Mouse (Mus musculus) kidney, embryonic 14.5 days (tissue): ENCODE results near the gene Zfp109. TPM values are rescaled to one million over a fixed set of nuclear protein-coding genes. Genes with fewer than 3 reads are reported as not detected.
A peak's percentile ranks its signal among the peaks of the same experiment; 100 is the strongest.
"Not testable (repeated sequence)": the region's sequence is repeated elsewhere in the genome, so short reads cannot be mapped to it uniquely, and the experiment has no call there.

Source experiments
- ATAC-seq: fragments of 200-750 bp; cut with Nextera tagmentation; 2 replicates; pipeline ENCODE4 v1.8.0; 2017; ENCODE audit warnings: moderate number of reproducible peaks, mild to moderate bottlenecking, moderate TSS enrichment, moderate library complexity; ENCODE audit not compliant: low FRiP score, low TSS enrichment
- H3K27ac ChIP-seq: fragments of 300-500 bp; sonication (generic); 2 replicates; pipeline ENCODE4 v1.5.1; 2014; ENCODE audit warnings: low read depth, mild to moderate bottlenecking, low read length, moderate library complexity, mixed read lengths
- H3K27me3 ChIP-seq: fragments of 300-500 bp; sonication (generic); 2 replicates; pipeline ENCODE4 v1.6.1; 2014; ENCODE audit warnings: mild to moderate bottlenecking, low read length; ENCODE audit not compliant: control insufficient read depth, insufficient read depth
- H3K36me3 ChIP-seq: fragments of 300-500 bp; sonication (generic); 2 replicates; pipeline ENCODE4 v1.6.1; 2014; ENCODE audit warnings: low read length, mixed read lengths; ENCODE audit not compliant: control insufficient read depth, insufficient read depth
- H3K4me1 ChIP-seq: fragments of 300-500 bp; sonication (generic); 2 replicates; pipeline ENCODE4 v1.6.1; 2014; ENCODE audit warnings: low read length, mixed read lengths; ENCODE audit not compliant: control insufficient read depth, insufficient read depth
- H3K4me2 ChIP-seq: fragments of 300-500 bp; sonication (generic); replicated peaks from 2 replicates; pipeline ENCODE4 v1.6.1; 2014; ENCODE audit warnings: low read depth, mild to moderate bottlenecking, low read length
- H3K4me3 ChIP-seq: fragments of 300-500 bp; sonication (generic); 2 replicates; pipeline ENCODE4 v1.5.1; 2014; ENCODE audit warnings: mild to moderate bottlenecking, low read length
- H3K9ac ChIP-seq: fragments of 300-500 bp; sonication (generic); 2 replicates; pipeline ENCODE4 v1.6.1; 2014; ENCODE audit warnings: low read depth, mild to moderate bottlenecking, low read length, moderate library complexity
- H3K9me3 ChIP-seq: fragments of 300-500 bp; sonication (generic); 2 replicates; pipeline ENCODE4 v1.6.1; 2016; ENCODE audit warnings: low read length; ENCODE audit not compliant: control insufficient read depth
- WGBS: fragments of 180-500 bp; shearing (Covaris S2); extraction: QIAGEN DNeasy Blood & Tissue Kit; methylation state at CpG from one replicate; pipeline ENCODE4 v1.1.7; 2014; 5-methylcytosine and 5-hydroxymethylcytosine counted together
- polyA plus RNA-seq: library from polyadenylated mRNA; unstranded; fragments of >200 nt; fragmentation: Nextera tagmentation; extraction: Ambion mirVana; gene quantifications from 2 replicates; pipeline ENCODE4 v1.2.1, GENCODE M21; 2014

Zfp109 gene
- 1.7 and 5.0 TPM in 2 replicates for polyA plus RNA-seq

- peak; percentile 91 for ATAC-seq
- H3K36me3 ChIP-seq, result no peaks in the 10 kb centered on the region
- H3K4me1 ChIP-seq, result no peaks in the 10 kb centered on the region
- H3K4me3 ChIP-seq, result peak within 1 kb of the TSS; percentile 80
- H3K9me3 ChIP-seq, result no peaks in the 10 kb centered on the region
- peak within 1 kb of the TSS; percentile 67 for H3K4me2 ChIP-seq
- H3K27ac ChIP-seq, result no peak within 1 kb of the TSS
- no peaks in the 10 kb centered on the region for H3K27me3 ChIP-seq
- 5% methylated on average over 28 of the region's 28 CpGs for WGBS
- peak within 1 kb of the TSS; percentile 68 for H3K9ac ChIP-seq
These were observed at the start of gene Zfp109 for GRCm38 (mm10) chr7:24237040-24237791. Zfp109 (minus strand) TSS chr7:24237560.

- no peak overlapping the region for H3K4me2 ChIP-seq
- no peaks in the 10 kb centered on the region for H3K4me1 ChIP-seq
- H3K9ac ChIP-seq, result no peak overlapping the region
- no peak overlapping the region for H3K4me3 ChIP-seq
- no peaks in the 10 kb centered on the region for H3K9me3 ChIP-seq
- no peaks in the 10 kb centered on the region for H3K27me3 ChIP-seq
- ATAC-seq, result no peak
- H3K27ac ChIP-seq, result no peak overlapping the region
- whole genome bisulfite sequencing, result 68% methylated on average over 4 of the region's 4 CpGs
- peaks cover 23% of the 10 kb centered on the region for H3K36me3 ChIP-seq
These were observed 49.6 kb upstream of the Zfp109 start for GRCm38 (mm10) chr7:24286916-24287315.

- ATAC-seq, result no peak
- Histone ChIP-seq H3K9ac (no peak overlapping the region), H3K27me3 (no peaks in the 10 kb centered on the region), H3K4me1 (no peaks in the 10 kb centered on the region), H3K4me3 (no peak overlapping the region), H3K27ac (no peak overlapping the region), H3K36me3 (peaks cover 15% of the 10 kb centered on the region), H3K4me2 (no peak overlapping the region), H3K9me3 (no peaks in the 10 kb centered on the region)
- 47% methylated on average over 4 of the region's 4 CpGs for WGBS
These were observed 48.7 kb upstream of the Zfp109 start for GRCm38 (mm10) chr7:24286090-24286489.

GRCm38 (mm10) chr7:24280858-24281145, 43.4 kb upstream of the Zfp109 start:
- H3K4me1 ChIP-seq, result no peaks in the 10 kb centered on the region
- H3K36me3 ChIP-seq, result 0 out of 2 replicates have a peak, but pooled peaks cover 3% of the 10 kb centered on the region
- no peak overlapping the region for H3K4me3 ChIP-seq
- no peak overlapping the region for H3K4me2 ChIP-seq
- no peak for ATAC-seq
- 52% methylated on average over 4 of the region's 4 CpGs for WGBS
- no peak overlapping the region for H3K9ac ChIP-seq
- no peaks in the 10 kb centered on the region for H3K27me3 ChIP-seq
- H3K9me3 ChIP-seq, result no peaks in the 10 kb centered on the region
- no peak overlapping the region for H3K27ac ChIP-seq

GRCm38 (mm10) chr7:24280031-24280857, 42.9 kb upstream of the Zfp109 start:
- H3K27me3 ChIP-seq, result no peaks in the 10 kb centered on the region
- peaks cover 5% of the 10 kb centered on the region for H3K36me3 ChIP-seq
- WGBS, result 59% methylated on average over 10 of the region's 10 CpGs
- no peaks in the 10 kb centered on the region for H3K9me3 ChIP-seq
- no peaks in the 10 kb centered on the region for H3K4me1 ChIP-seq
- H3K27ac ChIP-seq, result no peak overlapping the region
- ATAC-seq, result no peak
- H3K4me2 ChIP-seq, result no peak overlapping the region
- no peak overlapping the region for H3K4me3 ChIP-seq
- no peak overlapping the region for H3K9ac ChIP-seq

GRCm38 (mm10) chr7:24278771-24279170, 41.4 kb upstream of the Zfp109 start:
- H3K9me3 ChIP-seq, H3K4me3 ChIP-seq, H3K9ac ChIP-seq, H3K4me2 ChIP-seq, H3K4me1 ChIP-seq, H3K27me3 ChIP-seq, ATAC-seq, H3K27ac ChIP-seq: not testable (repeated sequence)
- H3K36me3 ChIP-seq, result peaks cover 15% of the 10 kb centered on the region
- WGBS, result 85% methylated on average over 3 of the region's 3 CpGs

GRCm38 (mm10) chr7:24274456-24274855, 37.1 kb upstream of the Zfp109 start:
- Histone ChIP-seq H3K36me3 (peaks cover 18% of the 10 kb centered on the region), H3K4me1 (0 out of 2 replicates have a peak, but pooled peaks cover 3% of the 10 kb centered on the region), H3K4me2 (no peak overlapping the region), H3K9ac (no peak overlapping the region), H3K4me3 (no peak overlapping the region), H3K9me3 (no peaks in the 10 kb centered on the region), H3K27me3 (no peaks in the 10 kb centered on the region), H3K27ac (no peak overlapping the region)
- no peak for ATAC-seq
- WGBS, result 97% methylated on average over 4 of the region's 4 CpGs

GRCm38 (mm10) chr7:24271191-24271590, 33.8 kb upstream of the Zfp109 start:
- no peak overlapping the region for H3K4me3 ChIP-seq
- peaks cover 16% of the 10 kb centered on the region for H3K36me3 ChIP-seq
- WGBS, result 95% methylated on average over 6 of the region's 6 CpGs
- no peak overlapping the region for H3K27ac ChIP-seq
- H3K9ac ChIP-seq, result no peak overlapping the region
- ATAC-seq, result no peak
- H3K9me3 ChIP-seq, result no peaks in the 10 kb centered on the region
- 0 out of 2 replicates have a peak, but pooled peaks cover 3% of the 10 kb centered on the region for H3K4me1 ChIP-seq
- H3K27me3 ChIP-seq, result no peaks in the 10 kb centered on the region
- peak overlapping the region; percentile 74; the same call in 1 of the 2 replicates for H3K4me2 ChIP-seq

GRCm38 (mm10) chr7:24270288-24270672, 32.9 kb upstream of the Zfp109 start, which contains the start of gene Zfp93:
Zfp93 (plus strand) TSS chr7:24270420.
- Histone ChIP-seq H3K27ac (peak within 1 kb of the TSS; percentile 65; the same call in 1 of the 2 replicates), H3K27me3 (no peaks in the 10 kb centered on the region), H3K9ac (peak within 1 kb of the TSS; percentile 82), H3K36me3 (peaks cover 14% of the 10 kb centered on the region), H3K4me1 (0 out of 2 replicates have a peak, but pooled peaks cover 3% of the 10 kb centered on the region), H3K4me2 (peak within 1 kb of the TSS; percentile 74), H3K4me3 (peak within 1 kb of the TSS; percentile 70), H3K9me3 (no peaks in the 10 kb centered on the region)
- peak; percentile 96 for ATAC-seq
- WGBS, result under 1% methylated on average over 12 of the region's 12 CpGs
